Mouse (Mus musculus) limb, embryonic 13.5 days (tissue): ENCODE measurements around the gene Jmjd1c. TPM values are rescaled to one million over a fixed set of nuclear protein-coding genes. Genes with fewer than 3 reads are reported as not detected.

Experiments
- ATAC-seq: fragments of 200-750 bp; cut with Nextera tagmentation; 2 replicates; pipeline ENCODE4 v1.8.0; 2017; ENCODE audit warnings: low read depth, moderate number of reproducible peaks, moderate TSS enrichment; ENCODE audit not compliant: low FRiP score
- H3K27ac ChIP-seq: fragments of 300-500 bp; sonication (generic); 2 replicates; pipeline ENCODE4 v1.5.1; 2015; ENCODE audit warnings: inconsistent platforms, mild to moderate bottlenecking, moderate library complexity
- H3K27me3 ChIP-seq: fragments of 300-500 bp; sonication (generic); 2 replicates; pipeline ENCODE4 v1.6.1; 2015; ENCODE audit warnings: mild to moderate bottlenecking, inconsistent platforms
- H3K36me3 ChIP-seq: fragments of 300-500 bp; sonication (generic); 2 replicates; pipeline ENCODE4 v1.6.1; 2015; ENCODE audit warnings: inconsistent platforms, mild to moderate bottlenecking, moderate library complexity
- H3K4me1 ChIP-seq: fragments of 300-500 bp; sonication (generic); 2 replicates; pipeline ENCODE4 v1.6.1; 2015; ENCODE audit warnings: inconsistent platforms
- H3K4me2 ChIP-seq: fragments of 300-500 bp; sonication (generic); replicated peaks from 2 replicates; pipeline ENCODE4 v1.6.1; 2015; ENCODE audit warnings: inconsistent platforms, mild to moderate bottlenecking, moderate library complexity
- H3K4me3 ChIP-seq: fragments of 300-500 bp; sonication (generic); 2 replicates; pipeline ENCODE4 v1.5.1; 2015; ENCODE audit warnings: moderate library complexity, mild to moderate bottlenecking, inconsistent platforms
- H3K9ac ChIP-seq: fragments of 300-500 bp; sonication (generic); 2 replicates; pipeline ENCODE4 v1.6.1; 2015; ENCODE audit warnings: mild to moderate bottlenecking, inconsistent platforms
- H3K9me3 ChIP-seq: fragments of 300-500 bp; sonication (generic); 2 replicates; pipeline ENCODE4 v1.6.1; 2016; ENCODE audit warnings: inconsistent platforms
- WGBS: fragments of 180-500 bp; shearing (Covaris S2); methylation state at CpG from one replicate; pipeline ENCODE4 v1.1.7; 2015; 5-methylcytosine and 5-hydroxymethylcytosine counted together
- polyA plus RNA-seq: library from polyadenylated mRNA; unstranded; fragments of >200 nt; fragmentation: Nextera tagmentation; extraction: Ambion mirVana; gene quantifications from 2 replicates; pipeline ENCODE4 v1.2.1, GENCODE M21; 2015

Gene Jmjd1c
- polyA plus RNA-seq, result 47.3 and 52.4 TPM in 2 replicates

DNA sequence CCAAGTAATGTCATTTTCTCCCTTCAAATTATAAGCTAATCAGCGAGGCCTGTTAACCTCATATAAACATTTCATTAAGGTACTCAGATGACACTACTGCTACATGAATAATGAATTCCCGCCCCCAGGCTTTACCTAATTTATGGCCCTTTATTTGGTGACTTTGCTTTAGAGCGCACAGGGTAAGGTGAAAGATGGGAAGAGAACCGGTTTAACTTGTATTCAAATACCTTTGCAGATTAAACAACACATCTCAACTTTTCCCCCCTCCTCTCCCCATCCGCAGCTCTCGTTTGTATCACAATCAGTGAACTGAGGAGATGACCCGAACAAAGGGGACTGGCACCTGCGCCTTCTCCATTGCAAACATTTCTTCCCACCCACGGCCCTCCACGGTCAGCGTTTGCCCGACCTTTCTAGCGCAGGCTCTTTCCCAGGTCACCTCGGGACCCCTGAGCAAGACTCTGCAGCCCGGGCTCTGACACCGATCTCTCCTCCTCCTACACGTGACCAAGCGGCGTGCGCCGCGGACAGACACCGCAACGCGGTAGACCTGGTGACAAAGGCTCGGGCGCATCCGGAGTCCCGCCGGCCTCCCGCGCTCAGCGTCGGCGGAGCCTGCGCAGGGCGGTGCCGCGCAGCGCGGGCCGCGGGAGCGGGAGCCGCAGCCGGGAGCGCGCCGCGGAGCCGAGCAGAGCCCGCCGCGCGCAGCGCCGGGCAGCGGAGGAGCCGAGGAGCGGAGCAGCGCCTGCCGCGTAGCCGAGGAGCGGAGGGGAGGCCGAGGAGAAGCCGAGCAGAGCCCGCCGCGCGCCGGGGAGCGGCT is at the start of gene Jmjd1c:
Gene Jmjd1c, plus strand, starts transcription at position 328 of the 823 bp plus-strand sequence.
- no peaks in the 10 kb centered on the region for H3K27me3 ChIP-seq
- H3K36me3 ChIP-seq, result no peaks in the 10 kb centered on the region
- 1% methylated on average over 66 of the region's 73 CpGs for WGBS
- H3K9me3 ChIP-seq, result no peaks in the 10 kb centered on the region
- ATAC-seq, result peak; percentile 84
- H3K9ac ChIP-seq, result peak within 1 kb of the TSS; percentile 98
- H3K4me2 ChIP-seq, result peak within 1 kb of the TSS; percentile 78
- peak within 1 kb of the TSS; percentile 89 for H3K4me3 ChIP-seq
- H3K27ac ChIP-seq, result peak within 1 kb of the TSS; percentile 97
- peaks cover 32% of the 10 kb centered on the region for H3K4me1 ChIP-seq

DNA sequence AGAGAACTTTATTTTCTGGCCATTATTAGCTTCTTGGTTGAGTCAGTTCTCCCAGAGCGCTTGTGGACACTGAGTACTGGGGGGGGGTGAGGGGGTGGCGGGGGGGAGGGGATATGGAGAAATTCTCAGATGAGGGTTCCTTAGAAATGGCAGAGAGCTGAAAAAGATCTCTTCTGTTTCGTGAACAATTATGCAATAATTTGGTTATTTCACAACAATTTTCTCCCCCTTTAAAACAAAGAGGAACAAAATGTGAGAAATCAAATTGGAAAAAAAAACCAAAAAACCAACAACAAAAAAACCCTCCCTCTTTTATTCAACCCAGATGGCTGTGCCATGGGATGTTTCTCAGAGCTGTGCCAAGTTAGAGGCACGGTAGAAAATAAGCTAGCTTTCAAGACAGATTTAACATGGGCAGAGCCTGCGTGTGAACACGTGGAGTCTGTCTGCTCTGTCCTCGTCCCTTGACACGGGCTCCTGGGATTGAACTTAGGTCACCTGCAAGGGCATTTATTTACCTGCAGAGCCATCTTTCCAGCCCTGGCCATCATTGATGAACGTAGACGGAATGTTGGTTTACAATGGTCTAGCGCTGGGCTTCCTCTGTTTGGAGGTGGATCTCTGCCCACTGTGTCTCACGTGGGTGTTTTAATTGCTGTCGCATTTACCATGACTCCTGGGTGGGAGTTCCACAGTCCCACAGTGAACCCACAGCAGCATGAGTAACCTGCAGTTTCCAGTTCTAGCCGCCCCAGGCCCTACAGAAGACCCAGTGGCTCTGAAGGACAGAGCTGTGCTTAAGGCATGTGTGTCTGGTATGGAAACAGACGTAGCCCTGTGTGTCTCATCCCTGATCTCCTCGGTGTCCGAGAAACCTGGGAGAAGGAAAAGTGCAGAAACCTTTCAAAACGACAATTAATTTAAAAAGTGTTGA is 47.9 kb upstream of the Jmjd1c start:
- no peak for ATAC-seq
- H3K27ac ChIP-seq, result peak overlapping the region; percentile 44
- no peak overlapping the region for H3K4me2 ChIP-seq
- no peak overlapping the region for H3K9ac ChIP-seq
- H3K27me3 ChIP-seq, result no peaks in the 10 kb centered on the region
- no peaks in the 10 kb centered on the region for H3K36me3 ChIP-seq
- H3K4me1 ChIP-seq, result peaks cover 58% of the 10 kb centered on the region
- 0 out of 2 replicates have a peak, but pooled peaks cover 4% of the 10 kb centered on the region for H3K9me3 ChIP-seq
- WGBS, result 54% methylated on average over 18 of the region's 18 CpGs
- H3K4me3 ChIP-seq, result no peak overlapping the region

DNA sequence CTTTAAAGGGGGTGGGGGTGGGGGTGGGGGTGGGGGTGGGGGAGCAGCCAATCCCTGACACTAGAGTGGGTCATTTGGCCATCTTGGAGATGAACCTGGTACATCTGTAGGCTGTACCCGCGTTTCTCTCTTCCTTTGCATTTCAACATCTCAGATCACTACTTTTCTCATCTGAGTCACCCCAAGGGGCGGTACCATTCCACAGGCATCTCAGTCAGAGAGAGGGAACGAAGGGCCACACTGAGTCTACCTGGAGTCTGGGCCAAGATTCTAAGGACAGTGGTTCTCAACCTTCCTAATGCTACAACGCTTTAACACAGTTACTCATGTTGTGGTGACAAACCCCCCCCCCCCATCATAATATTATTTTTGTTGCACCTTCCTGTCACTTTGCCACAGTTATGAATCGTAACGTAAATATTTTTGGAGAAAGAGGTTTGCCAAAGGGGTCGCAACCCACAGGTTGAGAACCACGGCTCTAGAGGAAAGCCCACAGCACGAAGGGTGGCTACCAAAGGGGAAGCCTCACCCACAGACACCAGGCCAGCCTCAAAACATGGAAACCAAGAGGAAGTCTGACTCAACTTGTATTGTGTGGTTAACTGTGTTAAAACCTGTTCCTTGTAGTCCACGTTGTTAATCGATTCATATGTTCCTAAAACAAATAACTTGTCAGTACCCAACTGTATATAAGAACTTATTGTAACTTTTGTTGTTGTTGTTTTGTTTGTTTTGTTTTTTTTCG is 46.9 kb upstream of the Jmjd1c start:
- H3K4me1 ChIP-seq, result peaks cover 65% of the 10 kb centered on the region
- no peak overlapping the region for H3K27ac ChIP-seq
- WGBS, result 91% methylated on average over 13 of the region's 13 CpGs
- no peak for ATAC-seq
- 0 out of 2 replicates have a peak, but pooled peaks cover 4% of the 10 kb centered on the region for H3K9me3 ChIP-seq
- no peaks in the 10 kb centered on the region for H3K27me3 ChIP-seq
- H3K4me3 ChIP-seq, result no peak overlapping the region
- no peaks in the 10 kb centered on the region for H3K36me3 ChIP-seq
- no peak overlapping the region for H3K9ac ChIP-seq
- H3K4me2 ChIP-seq, result no peak overlapping the region

DNA sequence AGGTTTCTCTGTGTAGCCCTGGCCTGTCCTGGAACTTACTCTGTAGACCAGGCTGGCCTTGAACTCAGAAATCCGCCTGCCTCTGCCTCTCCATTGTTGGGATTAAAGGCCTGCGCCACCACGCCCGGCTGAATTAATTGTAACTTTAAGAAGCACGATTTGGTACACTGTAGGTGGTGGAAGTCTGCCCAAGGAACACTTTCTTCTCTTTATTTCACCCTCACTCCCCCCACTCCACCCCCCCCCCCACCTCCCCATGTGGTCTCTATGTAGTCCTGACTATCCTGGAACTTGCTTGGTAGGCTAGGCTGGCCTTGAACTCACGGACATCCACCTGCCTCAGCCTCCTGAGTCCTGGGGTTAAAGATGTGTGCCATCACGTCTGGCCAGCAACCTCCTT is 46.3 kb upstream of the Jmjd1c start:
- Histone ChIP-seq H3K36me3 (no peaks in the 10 kb centered on the region), H3K4me3 (no peak overlapping the region), H3K9ac (no peak overlapping the region), H3K9me3 (0 out of 2 replicates have a peak, but pooled peaks cover under 1% of the 10 kb centered on the region), H3K4me1 (peaks cover 61% of the 10 kb centered on the region), H3K27ac (no peak overlapping the region), H3K27me3 (no peaks in the 10 kb centered on the region), H3K4me2 (no peak overlapping the region)
- 94% methylated on average over 7 of the region's 7 CpGs for WGBS
- ATAC-seq, result no peak

DNA sequence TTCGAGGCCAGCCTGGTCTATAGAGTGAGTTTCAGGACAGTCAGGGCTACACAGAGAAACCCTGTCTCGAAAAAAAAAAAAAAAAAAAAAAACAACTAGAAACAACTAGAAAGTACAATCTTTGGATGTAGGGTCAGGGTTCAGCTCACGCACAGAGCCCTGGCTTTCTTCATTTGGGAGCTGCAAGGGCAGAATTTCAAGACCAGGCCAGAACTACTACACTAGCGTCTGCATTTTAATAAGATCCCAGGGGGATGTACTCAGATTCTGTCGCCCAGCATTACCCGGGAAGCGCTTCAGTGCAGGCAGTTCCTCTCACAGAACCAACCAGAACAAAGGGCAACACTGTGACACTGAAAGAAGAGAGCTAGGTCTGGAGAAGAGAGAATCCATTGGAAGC is 45.2 kb upstream of the Jmjd1c start:
- ATAC-seq, result no peak
- Histone ChIP-seq H3K36me3 (no peaks in the 10 kb centered on the region), H3K4me3 (no peak overlapping the region), H3K27ac (no peak overlapping the region), H3K9me3 (no peaks in the 10 kb centered on the region), H3K9ac (no peak overlapping the region), H3K4me1 (peaks cover 59% of the 10 kb centered on the region), H3K27me3 (no peaks in the 10 kb centered on the region), H3K4me2 (no peak overlapping the region)
- WGBS, result 56% methylated on average over 7 of the region's 7 CpGs

DNA sequence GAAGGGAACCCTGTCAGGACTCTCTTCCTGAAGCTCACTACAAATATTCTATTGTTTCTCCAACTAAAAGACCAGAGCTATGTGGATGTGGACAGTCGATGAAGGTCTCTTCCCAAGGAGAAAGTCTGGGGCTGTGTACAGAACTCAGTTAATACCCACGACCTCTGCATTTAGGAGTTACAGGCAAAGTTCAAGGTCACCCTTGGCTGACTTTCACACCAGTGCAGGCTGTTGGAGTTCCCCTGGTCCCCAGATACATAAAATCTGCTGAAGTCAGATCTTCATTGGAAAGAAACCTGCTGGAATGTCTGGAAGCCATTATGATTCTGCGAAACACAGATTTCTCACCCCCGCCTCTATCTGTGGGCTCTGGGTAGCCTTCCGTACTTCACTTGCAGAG is 44.5 kb upstream of the Jmjd1c start:
- Histone ChIP-seq H3K4me3 (no peak overlapping the region), H3K27ac (no peak overlapping the region), H3K4me2 (no peak overlapping the region), H3K4me1 (peaks cover 64% of the 10 kb centered on the region), H3K9me3 (no peaks in the 10 kb centered on the region), H3K27me3 (no peaks in the 10 kb centered on the region), H3K36me3 (no peaks in the 10 kb centered on the region), H3K9ac (no peak overlapping the region)
- no peak for ATAC-seq
- WGBS, result 52% methylated on average over 5 of the region's 5 CpGs

DNA sequence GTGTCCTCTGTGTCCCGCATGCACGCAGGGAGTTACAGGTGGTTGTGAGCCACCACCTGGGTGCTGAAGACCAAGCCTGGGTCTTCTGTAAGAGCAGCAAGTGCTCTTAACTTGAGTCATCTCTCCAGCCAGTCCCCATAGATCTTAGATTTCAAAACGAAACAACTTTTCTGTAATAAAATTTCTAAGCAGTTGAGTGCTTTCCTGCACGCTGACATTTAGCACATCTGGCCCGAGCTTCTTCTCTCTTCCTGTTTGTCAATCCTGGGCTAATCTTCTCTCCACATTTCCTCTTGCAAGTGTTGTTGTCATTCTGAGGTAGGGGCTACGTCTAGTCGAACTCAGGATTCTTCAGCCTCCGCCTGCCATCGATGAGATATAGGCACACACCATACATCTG is 43.5 kb upstream of the Jmjd1c start:
- 61% methylated on average over 9 of the region's 9 CpGs for WGBS
- Histone ChIP-seq H3K27ac (no peak overlapping the region), H3K36me3 (no peaks in the 10 kb centered on the region), H3K4me1 (peaks cover 69% of the 10 kb centered on the region), H3K27me3 (no peaks in the 10 kb centered on the region), H3K9ac (no peak overlapping the region), H3K9me3 (no peaks in the 10 kb centered on the region), H3K4me2 (no peak overlapping the region), H3K4me3 (no peak overlapping the region)
- ATAC-seq, result no peak

DNA sequence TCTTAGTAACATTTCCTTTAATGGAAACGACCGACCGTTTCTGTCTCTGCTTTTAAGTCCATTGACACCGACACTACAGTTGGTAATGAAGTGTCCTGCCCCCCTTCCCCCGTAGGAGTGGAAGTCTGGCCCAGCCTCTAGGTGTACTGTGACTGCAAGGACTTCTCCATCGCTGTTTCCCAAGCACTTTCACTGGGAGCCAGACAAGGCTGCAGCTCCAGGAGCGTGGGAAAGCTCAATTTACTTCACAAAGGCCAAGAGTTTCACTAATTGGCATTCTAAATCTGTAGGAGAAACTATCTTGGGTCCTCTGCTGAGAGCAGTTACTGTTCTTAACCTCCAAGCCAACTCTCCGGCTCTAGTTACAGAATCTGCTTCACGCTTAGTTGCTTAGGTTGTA is 42.5 kb upstream of the Jmjd1c start:
- Histone ChIP-seq H3K4me2 (peak overlapping the region; percentile 19; the same call in 1 of the 2 replicates), H3K9me3 (no peaks in the 10 kb centered on the region), H3K4me1 (peaks cover 72% of the 10 kb centered on the region), H3K27ac (no peak overlapping the region; the same call in 1 of the 2 replicates), H3K9ac (no peak overlapping the region), H3K4me3 (no peak overlapping the region), H3K27me3 (no peaks in the 10 kb centered on the region), H3K36me3 (no peaks in the 10 kb centered on the region)
- no peak for ATAC-seq
- WGBS, result 19% methylated on average over 9 of the region's 9 CpGs

DNA sequence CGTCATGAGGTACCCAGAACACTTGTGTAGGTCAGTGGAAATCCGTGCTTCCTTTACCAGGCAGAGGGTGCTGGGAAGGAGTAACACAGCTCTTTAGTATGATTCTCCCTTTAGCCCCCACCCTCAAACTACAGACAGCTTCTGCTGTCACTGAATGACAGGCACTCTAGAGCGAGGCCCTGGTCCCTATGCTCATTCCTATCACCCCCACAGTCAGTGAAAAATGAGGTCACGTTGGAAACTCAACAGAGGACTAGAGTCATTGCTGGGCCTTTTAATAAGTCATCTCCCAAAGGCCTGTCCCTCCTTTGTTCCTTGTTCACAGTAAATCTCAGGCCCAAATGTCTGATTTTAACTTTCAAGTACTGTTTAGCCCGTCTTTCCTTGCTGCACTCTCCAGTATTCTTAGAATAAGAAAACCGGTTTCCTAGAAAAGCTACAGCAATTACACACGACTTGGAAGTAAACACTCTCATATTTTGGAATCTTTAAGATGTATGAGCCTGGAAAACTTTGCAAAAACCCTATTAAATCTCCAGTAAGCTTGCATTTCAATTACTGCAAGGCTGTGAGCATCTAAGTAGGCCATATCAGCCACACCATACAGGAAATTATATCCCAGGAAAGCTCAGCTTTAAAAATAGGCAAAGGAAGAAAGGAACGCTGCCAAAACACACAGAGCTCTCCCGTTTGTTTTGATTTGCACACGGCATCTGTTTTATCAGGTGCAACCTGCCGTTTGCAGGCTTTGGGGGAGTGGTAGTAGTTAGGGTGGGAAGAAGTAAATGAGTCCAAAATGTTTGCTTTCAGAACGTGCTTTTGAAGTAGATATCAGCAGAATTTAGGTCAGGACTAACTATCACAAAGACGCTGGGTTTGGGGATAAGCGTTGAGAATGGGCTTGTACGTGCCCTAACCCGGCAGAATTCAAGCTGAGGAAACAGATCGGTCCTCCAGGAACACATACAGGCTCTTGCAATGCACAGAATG is 39.8 kb upstream of the Jmjd1c start:
- Histone ChIP-seq H3K4me3 (no peak overlapping the region), H3K36me3 (no peaks in the 10 kb centered on the region), H3K9ac (no peak overlapping the region), H3K9me3 (no peaks in the 10 kb centered on the region), H3K27me3 (no peaks in the 10 kb centered on the region), H3K27ac (peak overlapping the region; percentile 88), H3K4me1 (peaks cover 76% of the 10 kb centered on the region), H3K4me2 (peak overlapping the region; percentile 35)
- 29% methylated on average over 17 of the region's 17 CpGs for whole genome bisulfite sequencing
- ATAC-seq, result 0 out of 2 replicates have a peak, but pooled peaks have one; percentile 4

DNA sequence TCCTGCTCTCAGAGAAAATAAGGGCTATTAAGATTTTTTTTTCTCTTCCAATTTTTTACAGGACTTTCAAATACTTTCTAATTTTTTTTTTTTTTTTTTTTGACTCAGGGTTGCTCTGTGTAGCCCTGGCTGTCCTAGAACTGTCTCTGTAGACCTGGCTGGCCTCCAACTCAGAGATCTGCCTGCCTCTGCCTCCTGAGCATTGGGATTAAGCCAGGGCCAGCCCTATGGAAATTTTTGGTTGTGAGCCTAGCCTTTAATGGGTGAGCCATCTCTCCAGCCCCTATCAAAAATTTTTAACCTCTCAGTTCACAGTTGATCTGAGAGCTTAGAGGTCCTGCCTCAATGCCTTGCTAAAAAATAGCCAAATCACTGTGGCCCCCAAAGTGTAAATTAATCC is 38.7 kb upstream of the Jmjd1c start:
- Histone ChIP-seq H3K9me3 (no peaks in the 10 kb centered on the region), H3K4me1 (peaks cover 76% of the 10 kb centered on the region), H3K4me3 (no peak overlapping the region), H3K27me3 (no peaks in the 10 kb centered on the region), H3K27ac (0 out of 2 replicates have a peak overlapping the region, but pooled peaks have one; percentile 28), H3K36me3 (no peaks in the 10 kb centered on the region), H3K4me2 (no peak overlapping the region), H3K9ac (no peak overlapping the region)
- no peak for ATAC-seq

DNA sequence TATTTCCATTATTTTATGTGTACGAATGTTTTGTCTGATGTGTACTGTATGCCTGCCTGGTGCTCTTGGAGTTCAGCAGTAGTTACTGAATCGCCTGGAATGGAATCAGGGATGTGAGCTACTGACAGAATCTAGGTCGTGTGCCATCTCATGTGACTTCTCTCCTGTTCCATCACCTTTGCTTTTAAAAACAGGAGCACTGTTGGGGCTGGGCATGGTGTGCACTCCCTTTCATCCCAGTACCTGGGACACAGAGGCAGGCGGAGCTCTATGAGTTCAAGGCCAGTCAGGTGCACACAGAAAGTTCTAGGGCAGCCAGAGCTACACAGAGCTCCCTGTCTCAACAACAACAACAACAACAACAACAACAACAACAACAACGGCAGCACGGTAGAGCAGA is 38.2 kb upstream of the Jmjd1c start:
- no peak for ATAC-seq
- no peaks in the 10 kb centered on the region for H3K9me3 ChIP-seq
- 0 out of 2 replicates have a peak overlapping the region, but pooled peaks have one; percentile 3 for H3K4me2 ChIP-seq
- H3K4me3 ChIP-seq, result no peak overlapping the region
- H3K27me3 ChIP-seq, result no peaks in the 10 kb centered on the region
- peaks cover 71% of the 10 kb centered on the region for H3K4me1 ChIP-seq
- 93% methylated on average over 6 of the region's 6 CpGs for WGBS
- no peak overlapping the region for H3K9ac ChIP-seq
- no peaks in the 10 kb centered on the region for H3K36me3 ChIP-seq
- peak overlapping the region; percentile 8; the same call in 1 of the 2 replicates for H3K27ac ChIP-seq
